Mouse (Mus musculus) hindbrain, embryonic 16.5 days (tissue): ENCODE results near the gene Prrt1. TPM values are rescaled to one million over a fixed set of nuclear protein-coding genes. Genes with fewer than 3 reads are reported as not detected.
A peak's percentile ranks its signal among the peaks of the same experiment; 100 is the strongest.

Source experiments
- ATAC-seq: fragments of 200-750 bp; cut with Nextera tagmentation; 2 replicates; pipeline ENCODE4 v1.8.0; 2017; ENCODE audit warnings: moderate TSS enrichment, moderate library complexity
- H3K27ac ChIP-seq: fragments of 300-500 bp; sonication (generic); 2 replicates; pipeline ENCODE4 v1.5.1; 2014; ENCODE audit warnings: low read depth, mild to moderate bottlenecking, control low read depth, low read length, moderate library complexity
- H3K27me3 ChIP-seq: fragments of 300-500 bp; sonication (generic); replicated peaks from 2 replicates; pipeline ENCODE4 v1.6.1; 2014; ENCODE audit warnings: low read length; ENCODE audit not compliant: control insufficient read depth, insufficient read depth
- H3K36me3 ChIP-seq: fragments of 300-500 bp; sonication (generic); 2 replicates; pipeline ENCODE4 v1.6.1; 2014; ENCODE audit warnings: mild to moderate bottlenecking, low read length, moderate library complexity, mixed read lengths; ENCODE audit not compliant: control insufficient read depth, insufficient read depth
- H3K4me1 ChIP-seq: fragments of 300-500 bp; sonication (generic); 2 replicates; pipeline ENCODE4 v1.6.1; 2014; ENCODE audit warnings: low read depth, low read length; ENCODE audit not compliant: control insufficient read depth, insufficient read depth
- H3K4me2 ChIP-seq: fragments of 300-500 bp; sonication (generic); 2 replicates; pipeline ENCODE4 v1.6.1; 2014; ENCODE audit warnings: mild to moderate bottlenecking, low read length, control low read depth, moderate library complexity
- H3K4me3 ChIP-seq: fragments of 300-500 bp; sonication (generic); 2 replicates; pipeline ENCODE4 v1.5.1; 2014; ENCODE audit warnings: mild to moderate bottlenecking, low read length, control low read depth, moderate library complexity
- H3K9ac ChIP-seq: fragments of 300-500 bp; sonication (generic); 2 replicates; pipeline ENCODE4 v1.6.1; 2014; ENCODE audit warnings: low read depth, mild to moderate bottlenecking, control low read depth, low read length, moderate library complexity
- H3K9me3 ChIP-seq: fragments of 300-500 bp; sonication (generic); 2 replicates; pipeline ENCODE4 v1.6.1; 2014; ENCODE audit warnings: mild to moderate bottlenecking, low read length, moderate library complexity; ENCODE audit not compliant: control insufficient read depth
- WGBS: fragments of 180-500 bp; shearing (Covaris S2); extraction: QIAGEN DNeasy Blood & Tissue Kit; methylation state at CpG from one replicate; pipeline ENCODE4 v1.1.7; 2014; 5-methylcytosine and 5-hydroxymethylcytosine counted together
- polyA plus RNA-seq: library from polyadenylated mRNA; unstranded; fragments of >200 nt; fragmentation: Nextera tagmentation; extraction: Ambion mirVana; gene quantifications from 2 replicates; pipeline ENCODE4 v1.2.1, GENCODE M21; 2015

Prrt1 gene
- polyA plus RNA-seq, 1 experiment from 2014 or later: 6.8 TPM

GRCm38 (mm10) chr17:34623161-34623560, 6.2 kb upstream of the Prrt1 start:
- H3K4me3 ChIP-seq: no peak overlapping the region
- H3K4me1 ChIP-seq: peaks cover 8% of the 10 kb centered on the region
- no peak for ATAC-seq
- no peak overlapping the region for H3K4me2 ChIP-seq
- H3K27ac ChIP-seq: no peak overlapping the region
- WGBS: 85% methylated on average over 9 of the region's 9 CpGs
- peaks cover 11% of the 10 kb centered on the region; the same call in 1 of the 2 replicates for H3K36me3 ChIP-seq
- H3K9ac ChIP-seq: no peak overlapping the region
- H3K27me3 ChIP-seq: no peaks in the 10 kb centered on the region
- no peaks in the 10 kb centered on the region for H3K9me3 ChIP-seq

- Histone ChIP-seq H3K27ac (no peak overlapping the region), H3K4me1 (peaks cover 25% of the 10 kb centered on the region), H3K4me3 (no peak overlapping the region), H3K9me3 (no peaks in the 10 kb centered on the region), H3K36me3 (peaks cover 11% of the 10 kb centered on the region; the same call in 1 of the 2 replicates), H3K4me2 (no peak overlapping the region), H3K9ac (no peak overlapping the region), H3K27me3 (no peaks in the 10 kb centered on the region)
- ATAC-seq: no peak
- 99% methylated on average over 3 of the region's 3 CpGs for WGBS
Measured at GRCm38 (mm10) chr17:34624981-34625380, 4.4 kb upstream of the Prrt1 start.

DNA sequence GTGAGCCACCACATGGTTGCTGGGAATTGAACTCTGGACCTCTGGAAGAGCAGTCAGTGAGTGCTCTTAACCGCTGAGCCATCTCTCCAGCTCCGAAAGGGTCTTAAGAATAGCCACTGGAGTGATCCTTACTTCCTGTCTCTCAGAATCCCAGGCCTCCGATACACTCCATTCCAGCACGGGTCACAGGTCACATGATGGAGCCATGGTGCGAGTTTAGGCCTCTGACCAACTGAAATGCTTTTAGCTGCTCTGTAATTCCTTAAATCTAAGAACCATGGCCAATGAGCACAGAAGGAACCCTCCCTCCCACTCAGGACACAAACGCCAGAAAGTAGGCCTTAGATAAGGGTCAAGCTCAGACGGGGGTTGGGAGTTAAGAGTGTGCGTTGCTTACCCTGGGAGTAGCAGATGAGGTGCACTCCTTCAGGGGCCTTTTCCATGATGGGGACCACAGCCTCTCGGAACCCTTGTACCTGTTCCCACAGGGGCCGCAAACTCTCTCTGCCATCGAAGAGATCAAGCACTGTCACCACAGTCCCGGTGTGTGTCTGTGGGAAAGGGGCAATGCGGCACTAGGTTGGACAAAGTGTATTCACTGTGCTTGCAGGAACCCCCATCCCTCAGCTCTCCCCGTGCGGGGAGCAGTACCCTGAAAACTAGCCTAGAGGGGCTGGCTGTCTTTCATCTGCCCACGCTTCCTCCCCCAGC, 3.1 kb upstream of the Prrt1 start:
- H3K27ac ChIP-seq: peak overlapping the region; percentile 95
- 47% methylated on average over 16 of the region's 16 CpGs for WGBS
- H3K36me3 ChIP-seq: 0 out of 2 replicates have a peak, but pooled peaks cover 8% of the 10 kb centered on the region
- no peak for ATAC-seq
- H3K9ac ChIP-seq: peak overlapping the region; percentile 76
- H3K4me2 ChIP-seq: peak overlapping the region; percentile 84
- no peaks in the 10 kb centered on the region for H3K9me3 ChIP-seq
- H3K27me3 ChIP-seq: no peaks in the 10 kb centered on the region
- peaks cover 35% of the 10 kb centered on the region for H3K4me1 ChIP-seq
- peak overlapping the region; percentile 62 for H3K4me3 ChIP-seq

GRCm38 (mm10) chr17:34626773-34627092, 2.6 kb upstream of the Prrt1 start:
- WGBS: 0% methylated on average over 16 of the region's 18 CpGs
- peaks cover 2% of the 10 kb centered on the region; the same call in 1 of the 2 replicates for H3K27me3 ChIP-seq

DNA sequence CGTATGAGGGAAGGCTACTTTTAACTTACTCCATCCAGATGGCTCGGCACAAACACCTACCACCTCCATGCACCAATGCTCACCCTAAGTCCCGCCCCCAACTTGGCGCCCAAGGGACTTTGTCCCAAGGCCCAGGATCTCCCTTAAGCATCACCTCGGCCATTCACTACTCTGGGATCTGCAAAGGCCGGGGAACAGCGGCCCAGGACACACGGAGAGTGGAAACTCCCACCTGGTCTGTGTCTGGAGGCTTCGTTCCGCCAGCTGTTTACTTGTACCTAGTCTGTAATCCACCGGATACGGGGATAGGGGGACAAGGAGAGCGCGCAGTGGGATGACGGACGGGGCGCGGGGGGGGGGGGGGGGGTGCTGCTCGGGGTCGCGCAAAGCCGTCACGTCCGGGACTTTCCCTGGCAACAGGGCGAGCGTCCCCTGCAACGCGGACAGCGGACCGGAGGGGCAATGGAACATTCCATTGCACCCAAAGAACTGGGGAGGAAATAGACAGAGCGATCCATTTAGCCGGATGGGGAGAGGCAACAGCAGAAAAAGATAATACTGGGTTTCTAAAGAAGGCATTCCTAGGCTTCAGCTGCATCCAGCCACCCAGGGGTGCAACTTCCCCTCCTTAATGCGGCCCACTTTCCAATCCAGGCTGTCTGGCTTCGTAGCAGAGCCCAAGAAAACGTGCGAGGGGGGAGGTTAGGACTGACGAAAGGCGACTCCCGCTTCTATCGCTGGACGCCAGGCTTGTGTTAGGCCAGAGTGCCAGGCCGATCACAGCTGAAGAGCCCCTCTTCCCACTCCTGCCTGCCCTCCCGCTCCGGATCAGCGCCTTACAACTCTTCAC, 2.0 kb upstream of the Prrt1 start:
- peaks cover 43% of the 10 kb centered on the region for H3K4me1 ChIP-seq
- 0 out of 2 replicates have a peak, but pooled peaks cover 8% of the 10 kb centered on the region for H3K36me3 ChIP-seq
- H3K27me3 ChIP-seq: peaks cover 3% of the 10 kb centered on the region; the same call in 1 of the 2 replicates
- peak overlapping the region; percentile 62 for H3K4me3 ChIP-seq
- H3K9me3 ChIP-seq: no peaks in the 10 kb centered on the region
- peak overlapping the region; percentile 76 for H3K9ac ChIP-seq
- H3K4me2 ChIP-seq: peak overlapping the region; percentile 84
- H3K27ac ChIP-seq: peak overlapping the region; percentile 95
- peak; percentile 81 for ATAC-seq
- WGBS: under 1% methylated on average over 43 of the region's 45 CpGs

More at GRCm38 (mm10) chr17:34626773-34627092, 2.6 kb upstream of the Prrt1 start:
- H3K9ac ChIP-seq: peak overlapping the region; percentile 76
- H3K9me3 ChIP-seq: no peaks in the 10 kb centered on the region
- peak overlapping the region; percentile 62 for H3K4me3 ChIP-seq
- ATAC-seq: peak; percentile 44
- H3K4me2 ChIP-seq: peak overlapping the region; percentile 84
- H3K36me3 ChIP-seq: 0 out of 2 replicates have a peak, but pooled peaks cover 8% of the 10 kb centered on the region
- H3K27ac ChIP-seq: peak overlapping the region; percentile 95
- peaks cover 37% of the 10 kb centered on the region for H3K4me1 ChIP-seq

DNA sequence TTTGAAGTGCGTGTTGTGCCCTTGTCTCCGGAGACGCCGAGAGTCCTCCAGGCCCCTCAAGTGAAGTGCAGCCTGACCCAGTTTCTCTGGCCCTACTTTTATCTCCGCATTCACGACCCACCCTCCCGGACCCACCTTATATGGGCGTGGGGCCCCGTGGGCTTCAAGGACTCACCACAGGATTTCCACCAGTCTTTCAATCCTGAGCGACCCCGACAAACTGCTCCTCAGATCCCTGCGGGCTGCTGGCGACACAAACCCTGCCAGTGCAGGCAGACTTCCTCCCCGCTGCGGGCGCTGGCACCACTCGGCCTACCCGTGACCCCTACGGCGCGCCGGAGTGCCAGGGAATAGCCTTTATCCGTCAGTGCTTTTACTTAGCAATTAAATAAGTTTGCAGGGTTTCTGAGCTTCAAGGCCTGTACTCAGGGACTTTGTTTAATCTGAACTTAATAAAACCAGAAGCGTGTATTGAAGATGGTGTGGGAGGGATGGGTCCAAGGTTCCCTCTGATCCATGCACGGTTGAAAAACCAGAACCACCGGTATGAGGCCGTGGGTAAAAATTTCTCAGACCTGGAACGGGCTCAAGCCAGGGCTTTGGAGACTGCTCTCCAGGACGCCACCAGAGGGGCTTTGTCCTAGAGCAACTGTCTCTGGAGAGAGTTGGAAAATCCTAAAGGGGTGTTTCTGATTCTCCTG, 1.2 kb upstream of the Prrt1 start, which contains the start of gene Ppt2:
Gene Ppt2, minus strand, starts transcription at position 568 of the 701 bp plus-strand sequence.
- 4% methylated on average over 29 of the region's 29 CpGs for WGBS
- no peaks in the 10 kb centered on the region for H3K9me3 ChIP-seq
- peaks cover 3% of the 10 kb centered on the region; the same call in 1 of the 2 replicates for H3K27me3 ChIP-seq
- peak within 1 kb of the TSS; percentile 62 for H3K4me3 ChIP-seq
- peak within 1 kb of the TSS; percentile 84 for H3K4me2 ChIP-seq
- peak within 1 kb of the TSS; percentile 76 for H3K9ac ChIP-seq
- 0 out of 2 replicates have a peak, but pooled peaks cover 3% of the 10 kb centered on the region for H3K36me3 ChIP-seq
- H3K4me1 ChIP-seq: peaks cover 45% of the 10 kb centered on the region
- no peak for ATAC-seq
- peak within 1 kb of the TSS; percentile 95 for H3K27ac ChIP-seq

DNA sequence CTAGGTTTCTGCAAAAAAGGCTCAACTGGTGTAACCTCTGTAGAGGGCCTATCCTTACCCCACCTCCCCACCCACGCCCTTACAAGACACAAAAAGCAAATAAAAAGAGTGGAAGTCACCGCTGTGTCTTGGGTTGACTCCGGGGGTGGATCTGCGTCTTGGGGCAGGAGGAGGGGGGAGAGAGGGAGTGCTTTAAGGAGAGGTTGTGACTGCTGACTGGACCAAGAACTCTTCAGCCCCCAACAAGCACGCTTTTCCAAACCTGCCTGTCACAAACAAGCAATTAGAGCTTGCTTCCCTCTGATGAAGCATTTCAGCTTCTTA, 727 bp upstream of the Prrt1 start:
- peak overlapping the region; percentile 61 for H3K9ac ChIP-seq
- peak overlapping the region; percentile 84 for H3K4me2 ChIP-seq
- H3K9me3 ChIP-seq: no peaks in the 10 kb centered on the region
- H3K27me3 ChIP-seq: peaks cover 3% of the 10 kb centered on the region; the same call in 1 of the 2 replicates
- H3K4me1 ChIP-seq: peaks cover 45% of the 10 kb centered on the region
- ATAC-seq: no peak
- 0 out of 2 replicates have a peak, but pooled peaks cover under 1% of the 10 kb centered on the region for H3K36me3 ChIP-seq
- H3K4me3 ChIP-seq: peak overlapping the region; percentile 62
- WGBS: 24% methylated on average over 5 of the region's 5 CpGs
- peak overlapping the region; percentile 55 for H3K27ac ChIP-seq

- WGBS: 17% methylated on average over 12 of the region's 12 CpGs
- peaks cover 45% of the 10 kb centered on the region for H3K4me1 ChIP-seq
- no peaks in the 10 kb centered on the region for H3K36me3 ChIP-seq
- peak overlapping the region; percentile 19; the same call in 1 of the 2 replicates for H3K27ac ChIP-seq
- ATAC-seq: no peak
- H3K4me2 ChIP-seq: peak overlapping the region; percentile 84
- peak overlapping the region; percentile 65 for H3K9ac ChIP-seq
- no peaks in the 10 kb centered on the region for H3K9me3 ChIP-seq
- H3K4me3 ChIP-seq: peak overlapping the region; percentile 62
- peaks cover 3% of the 10 kb centered on the region; the same call in 1 of the 2 replicates for H3K27me3 ChIP-seq
Measured at GRCm38 (mm10) chr17:34629796-34630603, 667 bp downstream of the Prrt1 start.
